Mouse (Mus musculus): ENCODE measurements at regions not wholly inside any gene's neighbourhood (a gene's known extent, or its start where the extent isn't known, plus 50 kb on each side); places are given as distances from the start of the nearest gene placed in this dataset.

DNA sequence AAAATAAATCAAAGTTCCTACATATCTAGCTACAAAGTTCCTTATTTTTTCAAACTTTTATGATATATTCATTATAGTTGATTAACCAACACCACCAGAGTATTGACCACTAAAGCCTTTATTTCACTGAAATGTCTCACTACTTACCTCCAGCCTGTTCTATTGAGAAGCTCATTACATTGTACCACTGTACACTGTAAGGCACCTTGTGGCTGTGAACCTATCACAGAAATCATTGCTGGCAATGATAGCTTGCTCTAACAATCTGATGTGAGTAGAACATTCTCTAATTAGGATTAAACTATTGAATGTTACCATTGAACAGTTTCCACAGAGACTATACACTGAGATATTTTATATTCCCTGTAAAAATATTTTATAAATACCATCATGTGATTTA is 367.2 kb upstream of the Siglech start:
- Histone ChIP-seq H3K4me1 (replicated peaks; ENCODE audit: control insufficient read depth, insufficient read depth, low read length) (no peaks in the 10 kb centered on the region), H3K4me3 (replicated peaks; ENCODE audit: low read length) (no peak overlapping the region)

DNA sequence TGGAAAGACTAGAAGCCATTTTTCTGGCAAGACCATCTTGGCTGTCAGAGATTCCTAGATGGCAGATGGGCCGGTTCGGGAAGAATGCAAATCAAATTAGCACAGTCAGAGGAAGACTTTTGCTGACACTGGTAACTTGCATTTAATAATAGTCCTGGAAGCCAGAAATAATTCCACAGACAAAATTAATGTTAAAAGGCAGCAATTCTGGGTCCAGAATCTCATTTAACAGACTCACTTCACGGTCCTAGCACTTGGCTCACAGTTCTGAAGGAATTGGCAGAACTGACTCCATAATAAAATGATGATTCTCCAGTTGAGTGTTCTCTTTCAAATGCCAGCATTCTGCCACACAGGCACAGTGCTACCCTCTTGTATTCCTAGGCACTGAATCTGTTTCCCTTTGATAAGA is 366.7 kb upstream of the Siglech start:
- no peaks in the 10 kb centered on the region for H3K27me3 ChIP-seq (replicated peaks; ENCODE audit: control insufficient read depth, insufficient read depth, low read length)
- H3K4me1 ChIP-seq (replicated peaks; ENCODE audit: control insufficient read depth, insufficient read depth, low read length), result no peaks in the 10 kb centered on the region
- H3K4me3 ChIP-seq (replicated peaks; ENCODE audit: low read length), result no peak overlapping the region
- no peak overlapping the region for H3K9ac ChIP-seq (replicated peaks; ENCODE audit: low read depth, low read length)
- ATAC-seq, result peak; percentile 94
- WGBS, result 25% methylated on average over 3 of the region's 3 CpGs
- H3K36me3 ChIP-seq (ENCODE audit: control insufficient read depth, insufficient read depth), result no peaks in the 10 kb centered on the region
- peak overlapping the region; percentile 70; the same call in 1 of the 2 replicates for H3K27ac ChIP-seq (ENCODE audit: low read length)
- no peaks in the 10 kb centered on the region for H3K9me3 ChIP-seq (ENCODE audit: control insufficient read depth, low read length)
- H3K4me2 ChIP-seq (ENCODE audit: low read length), result no peak overlapping the region

More for the DNA sequence above, 367.2 kb upstream of the Siglech start:
- H3K27ac ChIP-seq (ENCODE audit: low read length), result no peak overlapping the region
- no peaks in the 10 kb centered on the region for H3K27me3 ChIP-seq (replicated peaks; ENCODE audit: control insufficient read depth, insufficient read depth, low read length)
- no peak overlapping the region for H3K4me2 ChIP-seq (ENCODE audit: low read length)
- peak; percentile 35 for ATAC-seq
- H3K9ac ChIP-seq (replicated peaks; ENCODE audit: low read depth, low read length), result no peak overlapping the region
- H3K9me3 ChIP-seq (ENCODE audit: control insufficient read depth, low read length), result no peaks in the 10 kb centered on the region
- H3K36me3 ChIP-seq (ENCODE audit: control insufficient read depth, insufficient read depth), result no peaks in the 10 kb centered on the region

DNA sequence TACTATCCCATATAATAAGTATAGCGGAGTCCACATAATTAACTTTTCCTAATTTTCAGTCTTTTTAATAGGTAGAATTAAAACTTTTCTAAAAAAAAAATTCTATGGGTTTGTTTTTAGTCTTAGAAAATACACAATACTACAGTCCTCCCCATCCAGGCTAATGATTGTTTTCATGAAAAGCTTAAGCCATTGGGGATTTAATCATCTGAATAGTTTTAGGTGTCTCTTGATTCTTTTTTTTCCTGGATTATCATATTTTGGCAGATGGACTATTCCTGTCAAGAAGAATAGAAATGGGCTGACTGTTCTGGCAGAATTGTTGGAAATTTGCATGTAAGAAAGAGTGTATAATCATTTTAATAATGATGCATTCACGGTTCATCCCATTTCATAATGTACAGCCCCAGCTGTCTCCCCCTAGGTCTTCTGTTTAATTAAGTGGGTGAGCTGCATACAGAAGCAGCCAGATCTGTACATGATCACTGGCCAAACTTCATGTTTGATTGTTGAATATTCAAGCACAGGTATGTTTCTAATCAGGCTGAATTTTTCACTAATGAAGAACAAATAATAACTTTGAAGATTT is 320.6 kb upstream of the Siglech start:
- Histone ChIP-seq H3K4me1 (replicated peaks; ENCODE audit: control insufficient read depth, insufficient read depth, low read length) (no peaks in the 10 kb centered on the region), H3K4me3 (replicated peaks; ENCODE audit: low read length) (no peak overlapping the region), H3K27ac (ENCODE audit: low read length) (no peak overlapping the region), H3K27me3 (replicated peaks; ENCODE audit: control insufficient read depth, insufficient read depth, low read length) (no peaks in the 10 kb centered on the region), H3K4me2 (ENCODE audit: low read length) (no peak overlapping the region), H3K36me3 (ENCODE audit: control insufficient read depth, insufficient read depth) (no peaks in the 10 kb centered on the region), H3K9me3 (ENCODE audit: control insufficient read depth, low read length) (no peaks in the 10 kb centered on the region), H3K9ac (replicated peaks; ENCODE audit: low read depth, low read length) (no peak overlapping the region)
- ATAC-seq, result peak; percentile 77
- WGBS, result 49% methylated on average over 2 of the region's 2 CpGs

Measured in forebrain, embryonic 16.5 days (tissue).